Mouse (Mus musculus) heart, postnatal 0 days (tissue): ENCODE measurements at regions not wholly inside any gene's neighbourhood (a gene's known extent, or its start where the extent isn't known, plus 50 kb on each side); places are given as distances from the start of the nearest gene placed in this dataset.

ENCODE experiments used
- ATAC-seq: fragments of 200-750 bp; cut with Nextera tagmentation; 2 replicates; pipeline ENCODE4 v1.8.0; 2017; ENCODE audit warnings: low read depth, moderate number of reproducible peaks, moderate library complexity; ENCODE audit not compliant: insufficient read depth
- DNase-seq: peaks from one replicate; pipeline ENCODE4 v3.0.0-alpha.2; 2016; ENCODE audit warnings: low spot score
- H3K27ac ChIP-seq: fragments of 300-500 bp; sonication (generic); 2 replicates; pipeline ENCODE4 v1.5.1; 2014; ENCODE audit warnings: low read depth, mild to moderate bottlenecking
- H3K27me3 ChIP-seq: fragments of 300-500 bp; sonication (generic); 2 replicates; pipeline ENCODE4 v1.6.1; 2014; ENCODE audit warnings: low read length, mixed read lengths; ENCODE audit not compliant: control insufficient read depth, insufficient read depth
- H3K36me3 ChIP-seq: fragments of 300-500 bp; sonication (generic); replicated peaks from 2 replicates; pipeline ENCODE4 v1.6.1; 2014; ENCODE audit warnings: low read length, mixed read lengths; ENCODE audit not compliant: control insufficient read depth, insufficient read depth
- H3K4me1 ChIP-seq: fragments of 300-500 bp; sonication (generic); 2 replicates; pipeline ENCODE4 v1.6.1; 2014; ENCODE audit warnings: antibody characterized with exemption; ENCODE audit not compliant: control insufficient read depth, insufficient read depth
- H3K4me2 ChIP-seq: fragments of 300-500 bp; sonication (generic); 2 replicates; pipeline ENCODE4 v1.6.1; 2014; ENCODE audit warnings: low read depth, mild to moderate bottlenecking, low read length, moderate library complexity
- H3K4me3 ChIP-seq: fragments of 300-500 bp; sonication (generic); 2 replicates; pipeline ENCODE4 v1.5.1; 2014; ENCODE audit warnings: low read depth, low read length
- H3K9ac ChIP-seq: fragments of 300-500 bp; sonication (generic); replicated peaks from 2 replicates; pipeline ENCODE4 v1.6.1; 2014; ENCODE audit warnings: low read depth, low read length, mixed read lengths
- H3K9me3 ChIP-seq: fragments of 300-500 bp; sonication (generic); replicated peaks from 2 replicates; pipeline ENCODE4 v1.6.1; 2016; ENCODE audit warnings: low read length; ENCODE audit not compliant: control insufficient read depth
- CTCF ChIP-seq: IDR thresholded peaks from 2 replicates; pipeline ENCODE4 v1.5.1; 2016; ENCODE audit warnings: antibody characterized with exemption, control low read depth, low read depth
- EP300 ChIP-seq: IDR thresholded peaks from 2 replicates; pipeline ENCODE4 v1.6.1; 2016; ENCODE audit warnings: antibody characterized with exemption, low read depth
- WGBS: fragments of 180-500 bp; shearing (Covaris S2); extraction: QIAGEN DNeasy Blood & Tissue Kit; methylation state at CpG from one replicate; pipeline ENCODE4 v1.1.7; 2014; 5-methylcytosine and 5-hydroxymethylcytosine counted together

DNA sequence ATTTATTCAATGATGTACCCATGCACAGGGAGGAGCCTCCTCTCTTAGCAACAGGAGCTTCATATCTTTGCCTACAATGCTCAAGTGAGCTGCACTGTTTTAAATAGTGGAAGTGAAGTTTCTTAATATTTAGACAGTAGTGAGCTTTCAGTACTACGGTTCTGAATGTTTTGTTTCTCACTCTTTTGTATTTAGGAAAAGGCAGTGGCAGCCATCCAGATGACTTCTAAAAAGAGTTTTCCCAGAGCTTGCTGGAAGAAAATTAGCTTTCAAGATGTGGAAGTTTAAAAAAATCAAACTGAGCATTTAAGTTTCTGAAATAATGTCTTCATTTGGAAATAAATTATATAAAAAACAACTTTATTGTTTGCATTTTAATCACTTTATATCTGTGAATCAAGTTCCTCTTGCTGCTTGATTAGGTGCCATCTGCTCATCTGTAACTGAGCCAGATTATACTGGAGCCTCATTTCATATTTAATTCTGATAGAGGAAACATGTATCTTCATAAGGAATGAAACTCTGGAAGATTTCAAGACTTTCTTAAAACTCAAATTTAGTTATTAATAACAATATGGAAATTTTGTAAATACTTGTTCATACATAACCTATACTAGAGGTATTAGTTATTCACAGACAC lies 268.6 kb upstream of the Tle1 start:
- no peak for ATAC-seq
- H3K27ac ChIP-seq = no peak overlapping the region
- H3K27me3 ChIP-seq = no peaks in the 10 kb centered on the region
- TF ChIP-seq CTCF (no peak), EP300 (no peak)
- H3K4me2 ChIP-seq = no peak overlapping the region
- H3K4me1 ChIP-seq = no peaks in the 10 kb centered on the region
- H3K36me3 ChIP-seq = no peaks in the 10 kb centered on the region
- no peak for DNase-seq
- no peaks in the 10 kb centered on the region for H3K9me3 ChIP-seq
- WGBS = 52% methylated on average over 1 of the region's 1 CpGs
- no peak overlapping the region for H3K9ac ChIP-seq
- H3K4me3 ChIP-seq = no peak overlapping the region

DNA sequence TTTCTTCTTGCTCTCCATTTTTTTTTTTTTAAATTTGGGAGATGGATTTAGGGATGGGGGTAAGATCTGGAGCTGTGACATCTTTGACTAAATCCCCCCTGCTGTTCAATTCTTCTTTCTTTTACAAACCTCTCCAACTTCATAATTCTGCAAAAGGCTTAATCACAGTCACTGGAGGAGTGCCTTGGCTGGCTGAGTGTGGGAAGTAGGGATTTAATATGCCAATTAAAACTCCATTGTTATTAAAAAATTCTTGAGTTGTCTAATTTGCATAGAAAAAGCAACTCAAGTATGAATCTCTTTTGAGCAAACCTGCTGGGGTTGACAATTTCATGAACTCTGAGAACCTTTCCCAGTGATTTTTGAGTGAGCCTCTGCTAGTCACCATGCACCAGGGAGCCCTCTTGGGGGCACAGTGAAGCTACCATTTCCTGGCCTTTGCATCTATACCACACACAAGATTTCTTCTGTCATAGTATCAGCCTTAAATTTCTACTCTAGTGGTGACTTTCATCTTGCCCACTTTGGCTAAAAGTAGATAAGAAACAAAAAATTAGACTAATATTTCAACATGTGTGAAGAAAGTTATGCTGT lies 243.6 kb upstream of the Tle1 start:
- ATAC-seq (no peak), DNase-seq (no peak)
- no peaks in the 10 kb centered on the region; the same call in 1 of the 2 replicates for H3K9me3 ChIP-seq
- no peak overlapping the region for H3K9ac ChIP-seq
- TF ChIP-seq CTCF = no peak
- TF ChIP-seq EP300 = no peak
- no peak overlapping the region for H3K27ac ChIP-seq
- no peak overlapping the region for H3K4me2 ChIP-seq
- no peaks in the 10 kb centered on the region for H3K4me1 ChIP-seq
- no peaks in the 10 kb centered on the region for H3K36me3 ChIP-seq
- no peaks in the 10 kb centered on the region for H3K27me3 ChIP-seq
- no peak overlapping the region for H3K4me3 ChIP-seq

DNA sequence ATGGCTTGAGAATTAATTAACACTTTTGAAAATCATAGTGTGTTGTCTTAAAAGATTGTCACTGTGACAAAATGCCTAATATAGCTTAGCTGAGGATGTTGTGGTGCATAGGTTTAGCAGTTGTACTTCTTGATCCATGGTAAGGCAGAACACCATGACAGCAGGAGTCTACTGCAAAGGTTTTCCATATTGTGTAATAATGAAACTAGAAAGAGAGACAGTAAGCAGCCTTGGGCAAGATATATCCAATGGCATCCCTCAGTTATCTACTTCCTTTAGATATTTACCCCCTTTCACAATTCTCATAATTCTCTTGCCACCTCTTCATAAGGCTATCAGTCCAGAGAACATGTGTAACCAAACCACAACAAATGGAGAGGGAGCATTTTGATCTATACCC lies 236.6 kb upstream of the Tle1 start:
- TF ChIP-seq EP300 = no peak
- TF ChIP-seq CTCF = no peak
- Histone ChIP-seq H3K4me3 (no peak overlapping the region), H3K9ac (no peak overlapping the region), H3K36me3 (no peaks in the 10 kb centered on the region), H3K27ac (no peak overlapping the region), H3K4me1 (no peaks in the 10 kb centered on the region), H3K4me2 (no peak overlapping the region), H3K9me3 (no peaks in the 10 kb centered on the region), H3K27me3 (no peaks in the 10 kb centered on the region)
- ATAC-seq (no peak), DNase-seq (no peak)

DNA sequence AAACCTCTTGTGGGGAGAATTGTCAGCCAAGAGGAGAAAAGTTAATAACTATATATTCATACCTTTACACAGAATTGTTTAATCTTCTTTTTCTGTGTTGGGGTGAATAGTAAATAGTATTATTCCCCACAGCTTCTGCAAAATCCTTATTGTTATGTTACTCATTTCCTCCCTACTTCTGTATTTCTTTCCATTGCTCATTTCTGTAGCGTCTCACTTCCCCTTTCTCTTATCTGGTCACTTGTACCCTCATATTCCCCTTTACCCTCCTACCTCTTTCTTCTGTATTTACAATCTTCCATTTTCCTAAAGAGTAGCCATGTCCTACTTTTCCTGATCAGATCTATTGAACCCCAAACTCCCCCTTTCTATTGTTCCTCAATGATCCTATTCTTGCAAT lies 224.6 kb upstream of the Tle1 start:
- DNase-seq = no peak
- Histone ChIP-seq H3K4me2 (no peak overlapping the region), H3K36me3 (no peaks in the 10 kb centered on the region), H3K4me1 (no peaks in the 10 kb centered on the region), H3K9ac (no peak overlapping the region), H3K4me3 (no peak overlapping the region), H3K27me3 (no peaks in the 10 kb centered on the region), H3K27ac (no peak overlapping the region), H3K9me3 (no peaks in the 10 kb centered on the region)
- TF ChIP-seq EP300 (no peak), CTCF (no peak)
- 64% methylated on average over 1 of the region's 1 CpGs for WGBS
- no peak for ATAC-seq

DNA sequence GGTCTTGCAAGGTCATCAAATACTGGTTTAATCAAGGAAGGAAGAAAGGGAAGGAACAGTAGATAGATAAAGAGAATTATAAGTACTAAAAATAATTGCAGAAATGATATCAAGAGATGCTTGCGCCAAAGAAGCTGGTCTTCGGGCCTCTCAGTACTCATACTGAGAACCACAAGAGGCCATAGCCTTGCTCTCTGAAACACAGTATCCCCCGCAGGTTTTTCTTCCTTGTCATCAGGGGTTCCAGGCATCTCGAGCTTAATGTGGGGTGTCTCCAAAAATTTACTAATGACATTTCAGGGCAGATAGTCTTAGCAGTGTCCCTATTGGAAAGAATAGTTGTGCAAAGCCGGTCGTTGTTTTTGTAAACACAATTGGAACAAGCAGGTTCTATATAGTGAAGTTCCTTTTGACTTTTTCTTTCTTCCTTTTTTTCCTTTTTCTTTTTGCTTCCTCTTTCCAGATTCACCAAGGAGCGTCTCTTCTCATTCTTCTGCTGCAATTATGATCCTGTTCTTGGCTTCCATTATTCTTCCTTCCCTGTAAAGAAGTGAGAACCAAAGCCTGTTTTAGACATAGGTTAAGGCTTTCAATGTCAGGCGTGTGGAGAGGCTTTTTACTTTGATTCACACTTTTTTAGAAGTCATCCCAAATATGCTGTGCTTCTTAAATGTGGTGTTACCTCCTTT lies 211.5 kb upstream of the Tle1 start:
- no peak for ATAC-seq
- H3K4me3 ChIP-seq = no peak overlapping the region
- no peaks in the 10 kb centered on the region for H3K36me3 ChIP-seq
- no peak overlapping the region for H3K9ac ChIP-seq
- 73% methylated on average over 8 of the region's 8 CpGs for WGBS
- H3K27ac ChIP-seq = no peak overlapping the region
- no peak for TF ChIP-seq CTCF
- TF ChIP-seq EP300 = no peak
- no peak overlapping the region for H3K4me2 ChIP-seq
- DNase-seq = no peak
- no peaks in the 10 kb centered on the region for H3K27me3 ChIP-seq
- no peaks in the 10 kb centered on the region for H3K9me3 ChIP-seq
- no peaks in the 10 kb centered on the region for H3K4me1 ChIP-seq
